Mouse (Mus musculus) megakaryocyte, adult 5-6 weeks (primary cell): ENCODE measurements around the gene Foxp1. TPM values are rescaled to one million over a fixed set of nuclear protein-coding genes. Genes with fewer than 3 reads are reported as not detected.
A peak's percentile ranks its signal among the peaks of the same experiment; 100 is the strongest.

Experiments used
- ATAC-seq: 2 replicates; pipeline ENCODE4 v1.8.0; 2016; ENCODE audit warnings: mild to moderate bottlenecking, inconsistent platforms; ENCODE audit not compliant: poor library complexity, severe bottlenecking
- total RNA-seq, 2 experiments: library from RNA; stranded (forward) in 1 of 2; stranded (reverse) in 1 of 2; fragments of 153-499, 151-499 nt in 1 of 2; fragments of 221-1000, 200-1000 nt in 1 of 2; gene quantifications; 2 replicates each; pipeline versions ENCODE4 v1.2.3 to v1.2.4; 2015 to 2017

The Foxp1 gene
- total RNA-seq, 2 experiments from 2014 or later: 59.5 to 85.2 TPM

DNA sequence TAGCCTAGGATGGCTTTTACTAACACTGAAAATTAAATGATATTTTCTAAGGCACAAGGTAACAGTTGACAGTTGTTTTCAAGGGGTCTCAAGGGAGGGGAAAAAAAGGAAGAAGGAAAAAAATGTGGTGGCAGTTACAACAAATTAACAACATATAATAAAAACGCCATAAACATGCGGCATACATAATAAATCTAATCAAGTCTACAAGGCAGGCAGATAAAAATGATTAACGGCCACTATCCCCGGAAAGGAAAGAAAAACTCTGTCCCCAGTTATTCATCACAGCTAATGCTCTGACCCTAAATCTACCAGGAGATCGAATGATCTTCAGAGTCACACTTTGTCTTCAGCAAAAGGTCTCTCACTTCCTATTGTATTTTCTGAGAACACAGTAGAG is 186.3 kb downstream of the Foxp1 start:
- no peak for ATAC-seq

DNA sequence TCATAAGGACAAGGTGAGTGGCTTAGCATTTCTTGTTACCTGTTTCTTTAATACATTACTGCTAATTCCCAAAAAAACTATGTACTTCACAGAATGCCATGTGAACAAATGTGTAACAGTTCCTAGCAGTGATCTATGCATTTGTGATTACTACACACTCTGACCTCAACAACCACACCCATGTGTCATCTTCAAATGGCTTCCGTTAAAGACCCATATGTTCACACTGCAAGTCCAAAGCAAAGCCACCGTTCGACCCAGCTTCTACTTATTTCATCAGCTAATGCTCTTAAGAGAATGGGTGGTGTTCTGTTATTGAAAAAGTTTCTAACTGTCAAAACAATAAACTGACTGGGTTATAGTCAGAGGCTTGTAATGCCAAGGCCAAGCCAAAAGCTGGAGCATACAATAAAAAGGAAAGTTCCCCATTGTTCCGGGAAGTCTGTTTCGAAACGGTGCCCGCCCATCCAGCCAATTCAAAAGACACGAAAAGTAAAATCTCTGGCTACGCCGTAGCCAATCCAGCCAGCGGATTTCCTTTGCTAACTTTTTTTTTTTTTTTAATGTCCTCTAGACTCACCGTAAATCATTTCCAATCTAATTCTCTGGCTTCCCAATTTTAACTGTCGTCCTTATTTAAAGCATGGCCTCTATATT is 187.2 kb downstream of the Foxp1 start:
- ATAC-seq: peak; percentile 91

- no peak for ATAC-seq
Observed at GRCm38 (mm10) chr6:99334255-99334654, 188.3 kb downstream of the Foxp1 start.

DNA sequence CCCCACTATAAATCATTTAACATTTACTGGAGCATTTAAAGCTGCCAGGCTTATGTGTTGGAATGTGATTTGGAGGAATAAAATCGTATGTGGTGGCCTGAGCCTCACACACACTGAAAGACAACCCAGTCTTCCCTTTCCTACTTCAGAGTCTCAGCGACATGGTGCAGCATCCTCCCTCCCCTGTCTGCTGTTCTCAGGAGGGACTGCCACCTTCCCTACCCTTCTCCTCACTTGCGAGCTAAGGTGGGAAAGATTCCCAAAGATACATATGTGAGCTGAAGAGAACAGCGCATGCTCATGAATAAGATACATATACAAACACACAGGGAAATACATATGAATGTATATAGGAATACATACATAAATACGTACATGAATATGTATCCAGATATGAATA is 189.4 kb downstream of the Foxp1 start:
- no peak for ATAC-seq

GRCm38 (mm10) chr6:99330169-99330568 is 192.4 kb downstream of the Foxp1 start:
- no peak for ATAC-seq

- ATAC-seq: no peak
Observed at GRCm38 (mm10) chr6:99328634-99329033, 193.9 kb downstream of the Foxp1 start.

DNA sequence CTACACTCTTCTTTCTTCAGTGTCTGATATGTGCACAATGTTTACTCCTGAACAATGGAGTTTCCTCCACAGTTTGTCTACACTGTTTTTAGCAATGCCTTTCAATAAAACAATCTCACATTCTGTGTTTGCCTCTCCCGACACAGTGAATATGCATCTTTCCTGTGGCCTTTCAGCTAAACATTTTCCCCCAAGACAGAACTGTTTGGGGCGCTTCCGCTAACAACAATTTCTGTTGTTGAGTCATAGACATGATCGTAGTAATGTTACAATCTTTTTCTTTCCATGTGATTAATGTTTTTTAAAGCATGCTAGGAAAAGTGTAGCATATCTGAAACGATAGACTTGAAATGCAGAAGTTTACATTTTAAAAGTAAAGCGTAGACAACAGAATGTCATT is 194.4 kb downstream of the Foxp1 start:
- ATAC-seq: no peak

GRCm38 (mm10) chr6:99327721-99328120 is 194.8 kb downstream of the Foxp1 start:
- ATAC-seq: no peak

GRCm38 (mm10) chr6:99325881-99326280 is 196.6 kb downstream of the Foxp1 start:
- no peak for ATAC-seq

DNA sequence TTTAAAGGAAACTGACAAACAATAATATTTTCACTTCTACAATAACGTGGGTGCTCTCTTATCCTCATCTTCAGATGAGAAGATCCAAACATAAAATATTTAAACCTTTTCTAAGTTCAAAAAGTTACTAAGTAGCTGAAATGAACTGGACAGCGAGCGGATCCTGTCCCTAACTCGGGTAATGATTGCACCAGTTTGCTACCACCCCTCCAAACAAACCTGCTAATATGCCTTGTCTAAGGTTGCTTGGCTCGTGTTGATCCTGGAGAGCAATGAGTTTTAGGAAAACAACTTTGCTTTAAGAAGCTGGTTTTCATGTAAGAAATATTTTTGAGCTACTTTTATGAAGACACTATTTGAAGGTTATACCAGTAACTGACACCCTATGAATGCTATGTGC is 197.1 kb downstream of the Foxp1 start:
- ATAC-seq: no peak

GRCm38 (mm10) chr6:99322132-99322904 is 200.2 kb downstream of the Foxp1 start:
- no peak for ATAC-seq

DNA sequence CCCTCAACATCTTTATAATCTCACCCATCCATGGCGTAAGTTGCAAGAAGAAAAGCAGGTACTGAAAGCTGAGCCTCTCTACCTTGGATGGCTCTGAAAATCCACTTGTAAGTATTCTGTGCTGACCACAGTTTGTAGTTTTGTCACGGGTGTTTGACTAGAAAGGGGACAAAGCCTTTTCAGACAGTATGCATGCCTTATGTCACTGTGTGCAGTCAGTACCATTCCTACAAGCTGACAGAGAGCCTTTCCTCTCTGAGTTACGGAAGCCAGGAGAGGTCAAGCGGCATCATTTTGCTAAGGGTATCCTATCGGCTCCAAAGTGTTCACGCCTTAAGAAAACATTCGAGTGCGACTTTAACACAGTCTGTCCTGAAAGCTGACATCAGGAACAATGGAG is 202.1 kb downstream of the Foxp1 start:
- no peak for ATAC-seq

DNA sequence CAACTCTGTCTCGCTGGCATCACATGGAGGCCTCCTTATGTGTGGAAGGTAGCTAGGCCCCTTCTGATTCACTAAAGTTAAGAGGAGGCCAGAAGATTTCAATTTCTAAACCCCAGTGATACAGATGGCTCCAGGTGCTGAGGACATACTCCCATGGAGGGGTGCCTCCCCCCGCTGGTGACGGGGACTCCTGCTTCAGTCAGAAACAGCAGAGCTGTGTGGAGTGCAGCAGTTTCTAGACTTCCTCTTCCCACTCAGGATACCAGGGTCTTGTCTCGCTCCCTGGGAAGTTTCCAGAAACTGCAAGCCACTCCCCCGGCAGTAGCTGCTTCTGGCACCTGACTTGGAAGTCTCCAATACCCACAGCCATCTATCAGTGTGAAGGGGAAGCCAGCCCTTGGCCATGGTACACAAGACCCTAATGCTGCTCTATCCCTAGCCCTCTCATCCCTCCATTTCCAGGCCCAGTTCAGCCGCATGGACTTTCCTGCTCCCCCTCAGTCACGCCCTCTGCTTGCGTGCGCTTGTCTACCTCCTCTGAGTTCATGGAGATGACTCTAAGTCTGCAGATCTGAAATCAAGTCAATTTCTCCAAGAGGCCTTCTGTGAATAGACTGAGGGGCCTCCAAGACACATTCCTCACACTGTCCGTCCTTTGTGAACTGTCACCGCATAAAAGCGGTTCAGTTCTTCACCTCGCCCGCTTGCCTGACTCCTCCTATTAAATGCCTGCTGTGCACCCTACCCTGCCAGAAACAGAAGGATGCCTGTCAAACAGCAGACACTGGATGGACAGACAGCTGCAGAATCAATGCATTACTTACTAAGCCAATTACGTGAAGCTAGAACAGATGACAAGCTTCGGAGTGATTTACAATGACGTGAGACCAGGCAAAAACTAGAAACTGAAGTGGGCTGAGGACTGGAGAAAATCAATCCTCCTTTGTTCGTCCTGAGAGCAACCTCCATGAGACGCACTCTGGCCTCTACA is 202.8 kb downstream of the Foxp1 start:
- no peak for ATAC-seq

DNA sequence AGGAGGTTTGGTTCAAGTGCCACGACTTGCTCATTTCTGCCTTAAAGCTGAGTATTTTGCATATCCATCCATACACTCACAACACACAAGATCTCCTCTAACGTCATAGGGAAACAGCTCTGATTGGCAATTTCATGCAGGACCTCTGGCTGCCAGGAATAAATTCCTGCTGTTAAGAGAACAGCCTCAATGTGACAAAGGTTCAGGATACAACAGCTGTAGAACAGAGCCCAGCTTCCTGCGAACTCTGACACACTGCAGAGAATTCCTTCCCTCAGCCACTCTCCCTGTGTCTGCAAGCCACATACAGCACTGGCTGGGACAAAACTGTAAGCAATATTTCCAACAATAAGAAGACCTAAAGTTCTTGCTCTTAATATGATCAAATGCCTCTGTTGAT is 207.8 kb downstream of the Foxp1 start:
- no peak for ATAC-seq

DNA sequence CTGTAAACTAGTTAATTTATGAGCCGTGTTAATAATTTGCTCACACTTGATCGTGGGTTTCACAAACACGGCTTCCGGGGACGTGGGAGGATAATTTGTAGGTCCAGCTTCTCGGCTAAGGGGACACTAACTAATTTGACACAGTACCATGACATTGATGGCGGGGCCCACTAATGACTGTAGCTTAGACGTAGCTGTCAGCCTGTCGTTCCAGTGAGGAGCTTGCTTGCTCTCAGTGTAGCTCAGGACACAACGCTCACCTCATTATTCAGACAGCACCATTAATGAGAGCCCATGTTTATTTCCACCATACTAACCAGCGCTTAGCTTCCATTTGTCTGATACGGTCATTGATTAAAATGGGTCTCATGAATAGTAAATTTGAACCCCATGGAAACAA is 212.0 kb downstream of the Foxp1 start:
- ATAC-seq: no peak

DNA sequence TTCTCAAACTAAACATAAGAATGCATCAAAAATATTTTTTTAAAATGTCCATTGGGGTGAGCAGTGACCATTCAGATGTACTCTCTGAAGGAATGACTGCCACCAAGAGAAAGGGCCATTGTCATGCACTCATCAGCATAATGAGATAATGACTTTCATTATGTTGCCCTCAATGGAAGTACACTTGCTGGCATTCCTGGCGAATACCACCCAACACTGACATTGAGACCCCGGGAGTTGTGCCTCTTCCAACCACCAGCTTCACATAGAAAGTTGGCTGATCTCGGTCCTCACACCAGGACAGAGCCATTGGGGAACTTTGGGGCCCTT is 212.4 kb downstream of the Foxp1 start:
- ATAC-seq: no peak

DNA sequence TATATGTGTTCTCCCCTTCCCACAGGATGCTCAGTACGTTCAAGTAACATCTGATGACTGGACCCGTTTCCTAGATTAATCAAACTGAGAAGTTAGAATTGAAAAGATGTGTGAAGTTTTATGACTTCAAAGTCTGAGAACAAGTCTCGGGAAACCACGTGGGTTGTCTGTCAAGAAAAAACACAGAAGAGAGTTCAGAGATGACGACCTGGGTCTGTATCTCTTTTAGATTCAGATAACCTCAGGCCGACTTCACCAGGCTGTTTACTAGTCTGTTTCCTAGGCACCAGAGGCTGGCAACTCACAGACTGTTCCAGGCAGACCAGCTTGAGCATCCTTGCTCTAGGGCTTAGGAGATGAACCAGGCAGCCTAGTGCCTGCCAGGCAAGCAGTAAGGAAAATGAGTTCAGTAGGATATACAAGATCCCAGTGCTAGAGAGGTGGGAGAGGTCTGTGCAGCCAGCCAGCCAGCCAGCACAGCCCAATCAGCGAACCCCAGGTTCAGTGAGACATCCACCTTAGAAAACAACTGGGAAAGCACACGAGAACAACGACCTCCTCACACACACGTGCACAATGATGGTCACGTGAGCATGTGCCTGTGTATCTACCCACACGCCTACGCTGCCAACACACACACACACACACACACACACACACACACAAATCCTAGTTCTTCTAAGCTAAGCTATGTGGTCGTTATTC is 212.9 kb downstream of the Foxp1 start:
- ATAC-seq: no peak

GRCm38 (mm10) chr6:99305751-99306150 is 216.8 kb downstream of the Foxp1 start:
- no peak for ATAC-seq

- ATAC-seq: no peak
Observed at GRCm38 (mm10) chr6:99305236-99305635, 217.3 kb downstream of the Foxp1 start.

- ATAC-seq: peak; percentile 40
Observed at GRCm38 (mm10) chr6:99302662-99303435, 219.7 kb downstream of the Foxp1 start.
